Mouse (Mus musculus) forebrain, embryonic 10.5 days (tissue): ENCODE results near the gene Notch4. TPM values are rescaled to one million over a fixed set of nuclear protein-coding genes. Genes with fewer than 3 reads are reported as not detected.

Experiments used
- DNase-seq: peaks from one replicate; pipeline ENCODE4 v3.0.0-alpha.2; 2017; ENCODE audit warnings: low spot score; ENCODE audit errors: extremely low spot score
- H3K27ac ChIP-seq: fragments of 300-500 bp; sonication (generic); 2 replicates; pipeline ENCODE4 v1.5.1; 2016; ENCODE audit warnings: mild to moderate bottlenecking
- H3K27me3 ChIP-seq: fragments of 300-500 bp; sonication (generic); 2 replicates; pipeline ENCODE4 v1.6.1; 2016; ENCODE audit warnings: mild to moderate bottlenecking; ENCODE audit not compliant: poor library complexity, severe bottlenecking
- H3K36me3 ChIP-seq: fragments of 300-500 bp; sonication (generic); replicated peaks from 2 replicates; pipeline ENCODE4 v1.6.1; 2016; ENCODE audit warnings: mild to moderate bottlenecking, moderate library complexity
- H3K4me1 ChIP-seq: fragments of 300-500 bp; sonication (generic); 2 replicates; pipeline ENCODE4 v1.6.1; 2016
- H3K4me3 ChIP-seq: fragments of 300-500 bp; sonication (generic); 2 replicates; pipeline ENCODE4 v1.5.1; 2016; ENCODE audit warnings: mild to moderate bottlenecking, moderate library complexity
- H3K9me3 ChIP-seq: fragments of 300-500 bp; sonication (generic); 2 replicates; pipeline ENCODE4 v1.6.1; 2016; ENCODE audit warnings: mild to moderate bottlenecking, moderate library complexity
- WGBS: fragments of 180-500 bp; shearing (Covaris S2); methylation state at CpG from one replicate; pipeline ENCODE4 v1.1.7; 2016; 5-methylcytosine and 5-hydroxymethylcytosine counted together
- polyA plus RNA-seq: library from polyadenylated mRNA; unstranded; fragments of >200 nt; fragmentation: Nextera tagmentation; extraction: Ambion mirVana; gene quantifications from 2 replicates; pipeline ENCODE4 v1.2.1, GENCODE M21; 2016

Gene Notch4
- polyA plus RNA-seq, 1 experiment from 2014 or later = 6.1 TPM

GRCm38 (mm10) chr17:34576577-34576976 is 12.5 kb downstream of the Notch4 start:
- H3K36me3 ChIP-seq = no peaks in the 10 kb centered on the region
- 72% methylated on average over 5 of the region's 5 CpGs for WGBS

GRCm38 (mm10) chr17:34578070-34578469 is 14.0 kb downstream of the Notch4 start:
- no peaks in the 10 kb centered on the region for H3K27me3 ChIP-seq
- 89% methylated on average over 3 of the region's 3 CpGs for WGBS
- DNase-seq = no peak
- no peaks in the 10 kb centered on the region for H3K36me3 ChIP-seq
- H3K4me3 ChIP-seq = no peak overlapping the region
- H3K4me1 ChIP-seq = no peaks in the 10 kb centered on the region
- H3K9me3 ChIP-seq = no peaks in the 10 kb centered on the region
- no peak overlapping the region for H3K27ac ChIP-seq

More at GRCm38 (mm10) chr17:34576577-34576976, 12.5 kb downstream of the Notch4 start:
- Histone ChIP-seq H3K4me1 (peaks cover 11% of the 10 kb centered on the region), H3K27ac (no peak overlapping the region), H3K4me3 (no peak overlapping the region), H3K27me3 (no peaks in the 10 kb centered on the region), H3K9me3 (no peaks in the 10 kb centered on the region; the same call in 1 of the 2 replicates)
- no peak for DNase-seq

GRCm38 (mm10) chr17:34582528-34582927 is 18.5 kb downstream of the Notch4 start:
- Histone ChIP-seq H3K4me3 (no peak overlapping the region), H3K27ac (peak overlapping the region; percentile 44; the same call in 1 of the 2 replicates), H3K36me3 (no peaks in the 10 kb centered on the region), H3K27me3 (no peaks in the 10 kb centered on the region), H3K9me3 (no peaks in the 10 kb centered on the region), H3K4me1 (peaks cover 33% of the 10 kb centered on the region)
- 89% methylated on average over 12 of the region's 12 CpGs for WGBS
- DNase-seq = no peak

GRCm38 (mm10) chr17:34583397-34583796 is 19.3 kb downstream of the Notch4 start:
- 71% methylated on average over 7 of the region's 7 CpGs for WGBS
- Histone ChIP-seq H3K4me3 (no peak overlapping the region), H3K36me3 (no peaks in the 10 kb centered on the region), H3K4me1 (peaks cover 41% of the 10 kb centered on the region), H3K9me3 (no peaks in the 10 kb centered on the region), H3K27me3 (no peaks in the 10 kb centered on the region), H3K27ac (peak overlapping the region; percentile 36)
- no peak for DNase-seq

- H3K27ac ChIP-seq = peak overlapping the region; percentile 36; the same call in 1 of the 2 replicates
- peaks cover 46% of the 10 kb centered on the region for H3K4me1 ChIP-seq
- no peak overlapping the region for H3K4me3 ChIP-seq
- H3K27me3 ChIP-seq = no peaks in the 10 kb centered on the region
- DNase-seq = no peak
- WGBS = 85% methylated on average over 8 of the region's 8 CpGs
- no peaks in the 10 kb centered on the region for H3K9me3 ChIP-seq
- H3K36me3 ChIP-seq = no peaks in the 10 kb centered on the region
Observed at GRCm38 (mm10) chr17:34583819-34584218, 19.8 kb downstream of the Notch4 start.

- WGBS = 90% methylated on average over 8 of the region's 8 CpGs
- no peak for DNase-seq
- Histone ChIP-seq H3K4me3 (peak overlapping the region; percentile 78; the same call in 1 of the 2 replicates), H3K4me1 (peaks cover 59% of the 10 kb centered on the region), H3K9me3 (no peaks in the 10 kb centered on the region), H3K27me3 (no peaks in the 10 kb centered on the region), H3K36me3 (no peaks in the 10 kb centered on the region), H3K27ac (peak overlapping the region; percentile 98)
Observed at GRCm38 (mm10) chr17:34585121-34585520, 21.1 kb downstream of the Notch4 start.

GRCm38 (mm10) chr17:34585877-34586771 is 22.1 kb downstream of the Notch4 start:
- no peak for DNase-seq
- Histone ChIP-seq H3K27ac (peak overlapping the region; percentile 98), H3K4me1 (peaks cover 69% of the 10 kb centered on the region), H3K9me3 (no peaks in the 10 kb centered on the region), H3K36me3 (no peaks in the 10 kb centered on the region), H3K4me3 (peak overlapping the region; percentile 78), H3K27me3 (no peaks in the 10 kb centered on the region)
- 20% methylated on average over 32 of the region's 32 CpGs for WGBS

- Histone ChIP-seq H3K4me3 (peak overlapping the region; percentile 78), H3K9me3 (no peaks in the 10 kb centered on the region), H3K36me3 (no peaks in the 10 kb centered on the region), H3K27ac (peak overlapping the region; percentile 98), H3K27me3 (no peaks in the 10 kb centered on the region), H3K4me1 (peaks cover 76% of the 10 kb centered on the region)
- WGBS = under 1% methylated on average over 38 of the region's 38 CpGs
- peak; percentile 93 for DNase-seq
Observed at GRCm38 (mm10) chr17:34586796-34587422, 22.8 kb downstream of the Notch4 start.

GRCm38 (mm10) chr17:34587423-34587811 is 23.3 kb downstream of the Notch4 start:
- Histone ChIP-seq H3K9me3 (no peaks in the 10 kb centered on the region), H3K4me1 (peaks cover 82% of the 10 kb centered on the region), H3K27me3 (no peaks in the 10 kb centered on the region), H3K36me3 (no peaks in the 10 kb centered on the region), H3K27ac (peak overlapping the region; percentile 98), H3K4me3 (peak overlapping the region; percentile 78)
- under 1% methylated on average over 49 of the region's 50 CpGs for WGBS
- DNase-seq = peak; percentile 94

GRCm38 (mm10) chr17:34587814-34588213 is 23.7 kb downstream of the Notch4 start:
- Histone ChIP-seq H3K9me3 (no peaks in the 10 kb centered on the region), H3K4me3 (peak overlapping the region; percentile 78), H3K36me3 (no peaks in the 10 kb centered on the region), H3K4me1 (peaks cover 86% of the 10 kb centered on the region), H3K27me3 (no peaks in the 10 kb centered on the region), H3K27ac (peak overlapping the region; percentile 98)
- DNase-seq = no peak
- 4% methylated on average over 19 of the region's 19 CpGs for WGBS

GRCm38 (mm10) chr17:34588767-34589166 is 24.7 kb downstream of the Notch4 start:
- Histone ChIP-seq H3K9me3 (no peaks in the 10 kb centered on the region), H3K27ac (peak overlapping the region; percentile 100; the same call in 1 of the 2 replicates), H3K36me3 (peaks cover 2% of the 10 kb centered on the region), H3K4me1 (peaks cover 95% of the 10 kb centered on the region), H3K4me3 (peak overlapping the region; percentile 94; the same call in 1 of the 2 replicates), H3K27me3 (no peaks in the 10 kb centered on the region)
- DNase-seq = no peak
- WGBS = 70% methylated on average over 3 of the region's 3 CpGs

- 52% methylated on average over 7 of the region's 7 CpGs for WGBS
- Histone ChIP-seq H3K4me3 (peak overlapping the region; percentile 94; the same call in 1 of the 2 replicates), H3K27me3 (no peaks in the 10 kb centered on the region), H3K4me1 (peaks cover 99% of the 10 kb centered on the region), H3K27ac (peak overlapping the region; percentile 100), H3K9me3 (no peaks in the 10 kb centered on the region), H3K36me3 (peaks cover 6% of the 10 kb centered on the region)
- no peak for DNase-seq
Observed at GRCm38 (mm10) chr17:34589206-34589605, 25.1 kb downstream of the Notch4 start.

- Histone ChIP-seq H3K27ac (peak within 1 kb of the TSS; percentile 100), H3K4me3 (peak within 1 kb of the TSS; percentile 94), H3K9me3 (no peaks in the 10 kb centered on the region), H3K27me3 (no peaks in the 10 kb centered on the region), H3K4me1 (peaks cover 100% of the 10 kb centered on the region), H3K36me3 (peaks cover 11% of the 10 kb centered on the region)
- 33% methylated on average over 7 of the region's 7 CpGs for WGBS
- no peak for DNase-seq
Observed at GRCm38 (mm10) chr17:34589681-34590101, 25.6 kb downstream of the Notch4 start, which contains the start of gene Gpsm3. TSS of gene Gpsm3 (plus strand) at chr17:34589806.
